Mouse (Mus musculus): ENCODE measurements around the gene 9530077C05Rik.
"Not testable (repeated sequence)": the region's sequence is repeated elsewhere in the genome, so short reads cannot be mapped to it uniquely, and the experiment has no call there.

9530077C05Rik gene

GRCm38 (mm10) chr9:22411002-22411857 is at the start of gene 9530077C05Rik:
9530077C05Rik (plus strand) TSS chr9:22411513.
- DNase-seq (ENCODE audit: low spot score in 2 of 2), result peak; percentile 98 to 99

GRCm38 (mm10) chr9:22366221-22366620 is 45.1 kb upstream of the 9530077C05Rik start:
- no peak for DNase-seq (ENCODE audit: low spot score in 2 of 2)

DNA sequence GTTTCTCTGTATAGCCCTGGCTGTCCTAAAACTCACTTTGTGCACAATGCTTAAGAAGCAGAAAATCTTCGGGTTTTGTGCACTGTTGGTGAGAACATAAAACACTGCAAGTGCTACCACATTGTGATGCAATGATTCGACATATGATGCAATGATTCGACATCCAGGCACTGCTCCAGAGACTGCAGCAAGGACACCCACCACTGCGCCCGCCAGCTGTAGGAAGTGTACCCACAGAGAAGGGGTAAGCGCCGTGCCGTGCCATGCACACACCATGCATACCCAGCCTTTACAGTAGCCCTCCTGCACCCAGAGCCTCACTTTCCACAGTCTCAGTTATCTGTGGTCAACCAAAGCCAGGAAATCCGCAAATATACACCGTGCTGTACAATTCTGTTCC is 44.7 kb upstream of the 9530077C05Rik start:
- peak in 1 of 2 experiments; percentile 2 for DNase-seq (ENCODE audit: low spot score in 2 of 2)

- peak; percentile 3 to 8 for DNase-seq (ENCODE audit: low spot score in 2 of 2)
Observed at GRCm38 (mm10) chr9:22368030-22368429, 43.3 kb upstream of the 9530077C05Rik start.

GRCm38 (mm10) chr9:22372760-22373159 is 38.6 kb upstream of the 9530077C05Rik start:
- DNase-seq (ENCODE audit: low spot score in 2 of 2), result no peak

DNA sequence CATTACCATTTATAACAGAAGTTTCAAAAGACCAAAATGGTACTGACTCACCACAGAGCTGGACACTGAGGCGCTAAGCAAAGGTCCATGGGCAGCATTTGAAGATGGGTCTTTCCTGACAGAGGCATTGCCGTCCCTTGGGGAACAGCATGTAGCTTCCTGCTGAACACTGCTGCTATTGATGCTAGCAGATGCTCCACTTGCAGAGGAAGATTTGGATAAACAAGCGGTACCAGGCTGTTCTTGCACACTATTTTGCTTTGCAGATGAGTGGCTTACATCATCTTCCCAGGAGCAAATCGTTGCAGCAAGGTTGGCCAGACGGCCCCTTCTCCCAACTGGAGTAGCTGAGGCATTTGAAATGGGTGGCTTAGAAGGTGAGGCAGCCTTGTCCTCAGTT is 35.2 kb upstream of the 9530077C05Rik start:
- DNase-seq (ENCODE audit: low spot score in 2 of 2), result peak; percentile 3 to 13

GRCm38 (mm10) chr9:22385890-22386289 is 25.4 kb upstream of the 9530077C05Rik start:
- DNase-seq (ENCODE audit: low spot score in 2 of 2), result no peak

- no peak for DNase-seq (ENCODE audit: low spot score in 2 of 2)
Observed at GRCm38 (mm10) chr9:22387901-22388300, 23.4 kb upstream of the 9530077C05Rik start.

DNA sequence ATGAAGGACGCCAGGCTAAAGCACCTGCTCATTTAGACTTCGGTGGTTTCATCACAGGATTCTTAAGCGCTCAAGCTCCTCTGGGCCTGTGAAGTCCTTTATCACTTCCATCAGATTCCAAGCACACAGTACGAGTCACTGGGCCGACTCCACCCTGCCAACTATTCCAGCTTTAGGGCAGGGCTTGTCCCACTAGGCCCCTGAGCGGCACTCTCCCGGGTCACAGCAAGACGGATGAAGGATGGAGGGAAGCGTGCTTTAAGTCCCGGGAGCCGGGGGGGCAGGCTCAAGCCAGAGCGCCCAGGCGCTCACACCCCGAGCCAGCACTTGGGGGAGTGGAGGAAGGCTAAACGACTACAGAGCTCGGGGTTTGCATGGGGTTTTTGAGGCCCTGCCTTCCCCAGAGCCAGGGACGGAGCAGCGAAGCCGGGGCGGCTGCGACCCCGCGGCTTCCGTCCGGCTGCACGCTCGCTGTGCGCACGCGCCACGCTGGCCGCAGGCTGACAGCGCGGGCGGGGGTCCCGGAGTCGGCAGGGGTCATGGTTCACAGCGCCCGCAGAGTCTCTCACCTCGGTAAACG is 22.8 kb upstream of the 9530077C05Rik start:
- DNase-seq (ENCODE audit: low spot score in 2 of 2), result no peak

DNA sequence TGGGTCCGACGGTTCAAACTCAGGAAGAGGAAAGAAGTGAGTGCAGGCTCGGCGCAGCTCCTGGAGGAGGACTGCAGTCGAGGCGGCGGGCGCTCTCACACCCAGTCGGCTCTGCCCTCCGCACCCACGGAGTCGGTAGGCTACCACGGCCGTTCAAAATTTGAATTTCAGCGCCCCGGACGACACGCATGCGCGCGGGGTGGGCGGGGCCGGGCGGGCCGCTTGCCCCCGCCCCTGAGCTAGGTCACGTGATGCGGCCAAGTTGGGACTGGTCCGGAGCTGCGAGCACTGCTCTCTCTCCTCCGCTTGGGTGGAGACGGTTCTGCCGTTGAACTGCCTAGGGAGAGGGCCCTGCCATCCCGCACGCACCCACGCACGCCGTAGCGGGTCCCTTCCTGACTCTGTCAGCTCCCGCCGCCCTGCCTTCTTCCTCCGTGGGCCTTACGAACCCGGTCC is 22.3 kb upstream of the 9530077C05Rik start, which contains the start of gene Anln:
Gene Anln, minus strand, starts transcription at position 168 of the 456 bp plus-strand sequence.
- DNase-seq (ENCODE audit: low spot score in 2 of 2), result peak; percentile 76 to 80

DNA sequence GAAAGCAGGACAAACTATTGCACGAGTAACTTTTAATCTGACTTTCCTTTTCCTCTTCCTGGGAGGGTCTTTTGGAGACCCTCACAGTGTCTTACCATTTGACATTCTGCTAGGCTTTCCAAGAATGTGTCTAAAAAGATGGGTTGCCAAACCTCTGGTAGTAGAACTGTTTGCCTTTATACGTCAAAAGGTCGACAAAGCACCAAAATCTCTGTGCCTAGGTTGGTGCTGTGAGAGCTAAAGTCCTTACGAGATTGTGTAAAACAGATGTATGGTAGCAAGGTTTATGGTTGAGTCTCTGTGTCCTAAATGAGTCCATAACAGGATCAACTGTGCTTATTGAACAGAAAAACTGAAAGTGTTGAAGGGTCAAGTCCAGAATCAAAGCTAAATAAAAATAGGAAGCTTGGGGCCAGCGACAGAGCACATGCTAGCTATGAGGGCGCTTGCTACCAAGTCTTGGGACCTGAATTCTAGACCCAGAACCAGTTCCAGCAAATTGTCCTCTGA is 21.5 kb upstream of the 9530077C05Rik start:
- no peak for DNase-seq (ENCODE audit: low spot score in 2 of 2)

- DNase-seq (ENCODE audit: low spot score in 2 of 2), result no peak
Observed at GRCm38 (mm10) chr9:22390390-22390789, 20.9 kb upstream of the 9530077C05Rik start.

DNA sequence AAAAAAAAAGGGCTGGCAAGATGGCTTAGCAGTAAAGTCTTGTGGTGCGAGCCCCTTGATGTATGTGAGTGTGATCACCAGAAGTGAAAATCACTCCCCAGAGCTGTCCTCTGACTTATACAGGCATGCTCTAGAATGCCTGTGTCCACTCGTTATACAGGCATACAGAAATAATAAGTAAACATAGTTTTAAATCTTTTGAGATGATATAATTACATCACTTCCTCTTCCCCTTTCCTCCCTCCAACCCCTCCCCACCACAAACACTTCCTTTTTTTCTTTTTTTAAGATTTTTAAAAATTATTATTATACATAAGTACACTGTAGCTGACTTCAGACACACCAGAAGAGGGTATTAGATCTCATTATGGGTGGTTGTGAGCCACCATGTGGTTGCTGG is 16.6 kb upstream of the 9530077C05Rik start:
- DNase-seq (ENCODE audit: low spot score in 2 of 2), result no peak

GRCm38 (mm10) chr9:22399021-22399420 is 12.3 kb upstream of the 9530077C05Rik start:
- DNase-seq (ENCODE audit: low spot score in 2 of 2), result no peak

DNA sequence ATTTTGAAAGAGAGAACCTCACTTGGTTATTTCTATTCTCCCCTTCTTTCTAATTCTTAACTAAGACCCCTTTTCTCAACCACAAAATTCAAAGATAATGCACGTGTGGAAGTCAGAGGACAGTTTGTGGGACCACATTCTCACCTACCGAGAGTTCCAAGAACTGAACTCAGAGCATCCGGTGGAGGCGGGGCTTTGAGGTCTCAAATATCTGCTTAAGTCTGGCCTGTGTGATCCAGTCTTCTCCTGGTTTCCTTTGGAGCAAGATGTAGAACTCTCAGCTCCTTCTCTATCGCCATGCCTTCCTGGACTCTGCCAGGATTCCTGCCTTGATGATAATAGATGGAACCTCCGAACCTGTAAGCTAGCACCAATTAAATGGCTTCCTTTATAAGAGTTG is 9.3 kb upstream of the 9530077C05Rik start:
- no peak for DNase-seq (ENCODE audit: low spot score in 2 of 2)

DNA sequence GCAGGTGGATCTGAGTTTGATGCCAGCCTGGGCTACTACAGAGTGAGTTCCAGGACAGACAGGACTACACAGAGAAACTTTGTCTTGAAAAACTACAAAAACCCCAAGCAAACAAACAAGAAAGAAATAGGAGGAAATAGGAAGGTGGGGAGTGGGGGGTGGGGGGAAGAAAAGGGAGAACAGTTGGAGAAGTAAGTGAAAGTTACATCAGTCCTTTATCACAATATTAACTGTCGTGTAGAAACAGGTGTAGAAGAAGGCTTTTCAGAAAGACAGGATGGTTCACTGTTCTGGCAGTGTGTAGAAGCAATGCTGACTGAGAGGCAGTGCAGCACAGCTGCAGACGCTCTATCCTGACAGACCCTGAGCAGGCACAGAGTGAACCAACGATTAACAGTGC is 8.3 kb upstream of the 9530077C05Rik start:
- no peak for DNase-seq (ENCODE audit: low spot score in 2 of 2)

DNA sequence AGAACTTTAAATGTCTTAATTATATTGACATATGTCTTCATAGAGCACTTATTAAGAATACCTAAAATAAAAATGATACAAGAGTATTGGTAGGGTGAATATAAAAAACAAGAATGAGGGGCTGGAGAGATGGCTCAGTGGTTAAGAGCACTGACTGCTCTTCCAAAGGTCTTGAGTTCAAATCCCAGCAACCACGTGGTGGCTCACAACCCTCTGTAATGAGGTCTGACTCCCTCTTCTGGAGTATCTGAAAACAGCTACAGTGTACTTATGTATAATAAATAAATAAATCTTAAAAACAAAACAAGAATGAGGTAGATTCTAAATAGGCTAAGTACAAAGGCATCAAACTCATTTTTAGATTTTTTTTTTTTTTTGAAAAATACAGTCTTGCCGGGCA is 7.8 kb upstream of the 9530077C05Rik start:
- not testable (repeated sequence) for DNase-seq (ENCODE audit: low spot score in 2 of 2)

DNA sequence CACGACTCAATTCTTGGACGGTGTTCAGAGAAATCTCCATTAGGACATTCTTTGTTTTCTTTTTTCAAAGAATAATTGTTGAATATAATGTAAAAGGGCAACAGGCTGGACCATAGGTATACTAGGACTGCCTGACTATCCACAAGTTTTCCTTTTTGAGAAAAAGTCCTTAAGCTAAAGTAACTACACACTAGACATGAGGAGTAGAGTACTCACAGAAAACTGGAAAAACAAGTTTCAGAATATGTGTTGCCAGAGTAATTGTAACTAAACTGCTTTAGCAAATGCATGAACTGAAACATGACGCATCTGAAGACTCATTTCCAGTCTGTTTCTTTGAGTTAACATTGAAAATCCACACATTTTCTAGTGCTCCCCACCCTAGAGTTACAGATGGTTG is 5.9 kb upstream of the 9530077C05Rik start:
- DNase-seq (ENCODE audit: low spot score in 2 of 2), result no peak

DNA sequence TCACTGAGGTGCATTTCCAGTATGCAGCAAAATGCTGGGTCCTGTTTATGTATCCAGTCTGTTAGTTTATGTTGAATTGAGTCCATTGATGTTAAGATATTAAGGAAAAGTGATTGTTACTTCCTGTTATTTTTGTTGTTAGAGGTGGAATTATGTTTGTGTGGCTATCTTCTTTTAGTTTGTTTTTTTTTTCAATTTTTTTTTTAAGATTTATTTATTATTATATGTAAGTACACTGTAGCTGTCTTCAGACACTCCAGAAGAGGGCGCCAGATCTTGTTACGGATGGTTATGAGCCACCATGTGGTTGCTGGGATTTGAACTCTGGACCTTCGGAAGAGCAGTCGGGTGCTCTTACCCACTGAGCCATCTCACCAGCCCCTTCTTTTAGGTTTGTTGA is 3.7 kb upstream of the 9530077C05Rik start:
- not testable (repeated sequence) for DNase-seq (ENCODE audit: low spot score in 2 of 2)

DNA sequence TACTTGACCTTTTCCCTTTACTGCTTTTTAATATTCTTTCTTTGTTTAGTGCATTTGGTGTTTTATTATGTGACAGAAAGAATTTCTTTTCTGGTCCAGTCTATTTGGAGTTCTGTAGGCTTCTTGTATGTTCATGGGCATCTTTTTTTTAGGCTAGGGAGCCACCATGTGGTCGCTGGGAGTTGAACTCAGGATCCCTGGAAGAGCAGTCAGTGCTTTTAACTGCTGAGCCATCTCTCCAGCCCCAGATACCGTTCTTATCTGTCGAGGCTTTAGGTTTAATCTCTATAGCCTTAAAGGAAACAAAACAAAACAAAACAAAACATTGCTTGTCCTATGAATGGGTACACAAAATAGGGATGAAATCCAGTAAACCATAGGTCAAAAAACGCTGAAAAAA is 3.0 kb upstream of the 9530077C05Rik start:
- DNase-seq (ENCODE audit: low spot score in 2 of 2), result not testable (repeated sequence)

GRCm38 (mm10) chr9:22409501-22409900 is 1.8 kb upstream of the 9530077C05Rik start:
- DNase-seq (ENCODE audit: low spot score in 2 of 2), result no peak

DNA sequence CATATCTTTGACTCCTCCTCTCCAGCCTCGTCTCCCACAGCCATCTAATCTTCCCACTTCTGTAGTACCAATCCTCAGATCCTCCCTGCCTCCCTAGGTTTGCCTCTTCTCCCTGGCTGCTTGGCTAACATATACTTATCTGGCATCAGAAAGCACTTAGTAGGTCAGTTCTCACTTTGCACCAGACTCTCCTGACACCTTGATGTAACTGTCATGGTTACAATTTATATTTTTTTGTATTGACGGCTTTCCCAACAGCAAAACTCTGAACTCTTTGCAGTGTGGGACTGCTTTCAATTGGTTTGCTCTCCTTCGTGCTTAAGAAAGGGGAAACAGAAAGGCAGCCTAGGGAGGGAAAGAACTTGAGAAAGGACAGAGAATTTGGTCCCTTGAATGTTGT is 4.9 kb downstream of the 9530077C05Rik start:
- DNase-seq (ENCODE audit: low spot score in 2 of 2), result no peak

DNA sequence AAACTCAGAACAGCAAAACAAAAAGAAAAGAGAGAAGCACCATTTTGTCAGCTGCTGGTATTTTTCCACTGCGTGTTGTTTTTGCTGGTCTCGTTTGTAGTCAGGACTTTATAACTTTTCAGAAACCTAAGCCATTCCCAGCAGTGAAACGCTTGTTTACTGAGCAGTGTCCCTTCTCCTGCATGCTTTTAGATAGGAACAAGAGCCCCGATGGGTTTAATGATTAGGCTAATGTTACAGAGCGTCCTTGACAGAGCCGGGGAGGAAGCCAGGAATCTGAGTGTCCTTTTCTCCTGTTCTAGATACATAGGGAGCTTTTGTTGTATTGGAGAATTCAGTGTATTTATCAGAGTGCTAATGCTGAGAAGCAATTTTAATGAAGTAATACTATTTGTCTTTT is 6.2 kb downstream of the 9530077C05Rik start:
- DNase-seq (ENCODE audit: low spot score in 2 of 2), result no peak

Measured in frontal cortex, postnatal 36 days (tissue).